Mouse (Mus musculus) erythroblast, embryonic 14.5 days (primary cell): ENCODE results near the gene Kcna1.

Experiments used
- GATA1 ChIP-seq: IDR thresholded peaks from 2 replicates; pipeline ENCODE4 v1.6.1; 2012; ENCODE audit warnings: low read length, inconsistent platforms, mixed read lengths
- TAL1 ChIP-seq: IDR thresholded peaks from 3 replicates; pipeline ENCODE4 v1.6.1; 2012; ENCODE audit warnings: low read length, inconsistent platforms, mixed read lengths

DNA sequence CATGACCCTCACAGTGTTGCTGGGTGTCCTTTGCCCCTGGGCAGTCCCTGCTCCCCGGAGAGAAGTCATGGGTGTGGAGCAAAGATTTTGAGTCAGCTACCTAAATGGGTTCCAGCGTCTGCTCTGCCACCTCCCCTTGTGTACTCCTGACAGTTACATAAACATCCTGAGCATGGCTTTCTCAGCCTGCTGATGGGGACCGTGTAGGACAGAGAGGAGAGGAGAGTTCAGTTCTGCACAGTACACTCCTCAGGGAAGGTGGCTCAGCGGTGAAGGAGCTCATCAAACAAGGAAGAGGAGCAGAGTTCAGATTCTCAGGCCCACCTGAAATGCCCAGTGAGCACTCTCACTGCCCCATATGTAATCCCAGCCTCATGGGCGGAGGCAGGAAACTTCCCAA, 51.1 kb downstream of the Kcna1 start:
- TF ChIP-seq GATA1 = no peak
- no peak for TF ChIP-seq TAL1
